Mouse (Mus musculus) intestine, postnatal 0 days (tissue): ENCODE data around the gene Mrpl21. TPM values are rescaled to one million over a fixed set of nuclear protein-coding genes. Genes with fewer than 3 reads are reported as not detected.

Experiments used
- ATAC-seq: fragments of 200-750 bp; cut with Nextera tagmentation; 2 replicates; pipeline ENCODE4 v1.8.0; 2017; ENCODE audit warnings: mild to moderate bottlenecking, moderate TSS enrichment, moderate library complexity
- H3K27ac ChIP-seq: fragments of 300-500 bp; sonication (generic); 2 replicates; pipeline ENCODE4 v1.5.1; 2014; ENCODE audit warnings: mild to moderate bottlenecking, low read depth, low read length, moderate library complexity
- H3K27me3 ChIP-seq: fragments of 300-500 bp; sonication (generic); replicated peaks from 2 replicates; pipeline ENCODE4 v1.6.1; 2014; ENCODE audit warnings: low read length, mixed read lengths; ENCODE audit not compliant: control insufficient read depth, insufficient read depth
- H3K36me3 ChIP-seq: fragments of 300-500 bp; sonication (generic); 2 replicates; pipeline ENCODE4 v1.6.1; 2014; ENCODE audit warnings: mild to moderate bottlenecking, moderate library complexity; ENCODE audit not compliant: control insufficient read depth, insufficient read depth
- H3K4me1 ChIP-seq: fragments of 300-500 bp; sonication (generic); replicated peaks from 2 replicates; pipeline ENCODE4 v1.6.1; 2014; ENCODE audit warnings: antibody characterized with exemption, low read length, mixed read lengths; ENCODE audit not compliant: control insufficient read depth, insufficient read depth
- H3K4me2 ChIP-seq: fragments of 300-500 bp; sonication (generic); replicated peaks from 2 replicates; pipeline ENCODE4 v1.6.1; 2014; ENCODE audit warnings: low read depth, mild to moderate bottlenecking, moderate library complexity
- H3K4me3 ChIP-seq: fragments of 300-500 bp; sonication (generic); 2 replicates; pipeline ENCODE4 v1.5.1; 2014; ENCODE audit warnings: low read depth, low read length
- H3K9ac ChIP-seq: fragments of 300-500 bp; sonication (generic); 2 replicates; pipeline ENCODE4 v1.6.1; 2014; ENCODE audit warnings: mild to moderate bottlenecking, low read depth, low read length
- H3K9me3 ChIP-seq: fragments of 300-500 bp; sonication (generic); 2 replicates; pipeline ENCODE4 v1.6.1; 2016; ENCODE audit warnings: mixed run types; ENCODE audit not compliant: control insufficient read depth
- CTCF ChIP-seq: sonication (generic); IDR thresholded peaks from 2 replicates; pipeline ENCODE4 v1.5.1; 2016; ENCODE audit warnings: low read depth, mild to moderate bottlenecking, control low read depth, antibody characterized with exemption, moderate library complexity
- WGBS: fragments of 180-500 bp; shearing (Covaris S2); extraction: QIAGEN DNeasy Blood & Tissue Kit; methylation state at CpG from one replicate; pipeline ENCODE4 v1.1.7; 2014; 5-methylcytosine and 5-hydroxymethylcytosine counted together
- polyA plus RNA-seq: library from polyadenylated mRNA; unstranded; fragments of >200 nt; fragmentation: Nextera tagmentation; extraction: Ambion mirVana; gene quantifications from 2 replicates; pipeline ENCODE4 v1.2.1, GENCODE M21; 2015

Gene Mrpl21
- polyA plus RNA-seq, 1 experiment from 2014 or later: 75.1 TPM

GRCm38 (mm10) chr19:3292028-3292427, 9.3 kb downstream of the Mrpl21 start:
- peak; percentile 93 for TF ChIP-seq CTCF
- no peak overlapping the region for H3K4me3 ChIP-seq
- WGBS: 73% methylated on average over 2 of the region's 2 CpGs
- ATAC-seq: peak; percentile 23; the same call in 1 of the 2 replicates
- peaks cover 6% of the 10 kb centered on the region; the same call in 1 of the 2 replicates for H3K4me1 ChIP-seq
- H3K9me3 ChIP-seq: no peaks in the 10 kb centered on the region
- no peak overlapping the region for H3K27ac ChIP-seq
- no peak overlapping the region for H3K9ac ChIP-seq
- peaks cover 37% of the 10 kb centered on the region for H3K36me3 ChIP-seq
- H3K27me3 ChIP-seq: no peaks in the 10 kb centered on the region
- no peak overlapping the region for H3K4me2 ChIP-seq

GRCm38 (mm10) chr19:3292993-3293392, 10.3 kb downstream of the Mrpl21 start:
- Histone ChIP-seq H3K4me3 (no peak overlapping the region), H3K9ac (no peak overlapping the region), H3K27ac (no peak overlapping the region), H3K4me1 (peaks cover 10% of the 10 kb centered on the region; the same call in 1 of the 2 replicates), H3K4me2 (no peak overlapping the region), H3K27me3 (no peaks in the 10 kb centered on the region), H3K36me3 (peaks cover 28% of the 10 kb centered on the region), H3K9me3 (no peaks in the 10 kb centered on the region)
- TF ChIP-seq CTCF: no peak
- no peak for ATAC-seq
- WGBS: 91% methylated on average over 1 of the region's 1 CpGs

- H3K4me2 ChIP-seq: peak overlapping the region; percentile 33
- 39% methylated on average over 6 of the region's 6 CpGs for WGBS
- H3K4me3 ChIP-seq: no peak overlapping the region
- no peaks in the 10 kb centered on the region for H3K9me3 ChIP-seq
- no peak overlapping the region for H3K9ac ChIP-seq
- H3K36me3 ChIP-seq: peaks cover 11% of the 10 kb centered on the region
- no peaks in the 10 kb centered on the region for H3K27me3 ChIP-seq
- ATAC-seq: peak; percentile 71
- H3K27ac ChIP-seq: peak overlapping the region; percentile 64
- peaks cover 10% of the 10 kb centered on the region; the same call in 1 of the 2 replicates for H3K4me1 ChIP-seq
- TF ChIP-seq CTCF: no peak
Observed at GRCm38 (mm10) chr19:3295245-3295644, 12.5 kb downstream of the Mrpl21 start.

- ATAC-seq: peak; percentile 53
- H3K4me3 ChIP-seq: no peak overlapping the region
- no peak overlapping the region for H3K9ac ChIP-seq
- H3K9me3 ChIP-seq: no peaks in the 10 kb centered on the region
- no peaks in the 10 kb centered on the region for H3K27me3 ChIP-seq
- no peak for TF ChIP-seq CTCF
- peak overlapping the region; percentile 3; the same call in 1 of the 2 replicates for H3K4me2 ChIP-seq
- peaks cover 10% of the 10 kb centered on the region; the same call in 1 of the 2 replicates for H3K4me1 ChIP-seq
- no peaks in the 10 kb centered on the region for H3K36me3 ChIP-seq
- peak overlapping the region; percentile 68 for H3K27ac ChIP-seq
Observed at GRCm38 (mm10) chr19:3297034-3297433, 14.3 kb downstream of the Mrpl21 start.

DNA sequence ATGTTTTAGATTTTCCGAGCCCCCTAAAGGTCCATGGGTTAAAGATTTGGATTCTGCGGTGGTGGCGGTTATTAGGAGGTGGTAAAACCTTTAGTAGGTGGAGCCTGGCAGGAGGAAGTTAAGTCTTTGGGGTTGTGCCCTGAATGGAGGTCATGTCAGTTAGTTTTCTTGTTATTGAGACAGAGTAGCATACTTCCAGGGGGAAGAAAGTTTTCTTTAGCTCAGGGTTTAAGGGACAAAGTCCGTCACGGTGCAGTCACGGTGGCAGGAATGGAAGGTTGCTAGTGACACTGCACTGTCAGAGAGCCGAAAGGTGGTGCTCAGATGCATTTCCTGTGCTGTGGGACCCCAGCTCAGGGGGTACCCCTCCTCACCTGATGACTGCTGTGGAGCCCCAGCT, 15.1 kb downstream of the Mrpl21 start:
- Histone ChIP-seq H3K4me2 (peak overlapping the region; percentile 3), H3K27ac (peak overlapping the region; percentile 68), H3K4me3 (no peak overlapping the region), H3K4me1 (peaks cover 10% of the 10 kb centered on the region; the same call in 1 of the 2 replicates), H3K9me3 (no peaks in the 10 kb centered on the region), H3K27me3 (no peaks in the 10 kb centered on the region), H3K36me3 (no peaks in the 10 kb centered on the region), H3K9ac (no peak overlapping the region)
- no peak for TF ChIP-seq CTCF
- 48% methylated on average over 7 of the region's 7 CpGs for WGBS
- ATAC-seq: peak; percentile 86

DNA sequence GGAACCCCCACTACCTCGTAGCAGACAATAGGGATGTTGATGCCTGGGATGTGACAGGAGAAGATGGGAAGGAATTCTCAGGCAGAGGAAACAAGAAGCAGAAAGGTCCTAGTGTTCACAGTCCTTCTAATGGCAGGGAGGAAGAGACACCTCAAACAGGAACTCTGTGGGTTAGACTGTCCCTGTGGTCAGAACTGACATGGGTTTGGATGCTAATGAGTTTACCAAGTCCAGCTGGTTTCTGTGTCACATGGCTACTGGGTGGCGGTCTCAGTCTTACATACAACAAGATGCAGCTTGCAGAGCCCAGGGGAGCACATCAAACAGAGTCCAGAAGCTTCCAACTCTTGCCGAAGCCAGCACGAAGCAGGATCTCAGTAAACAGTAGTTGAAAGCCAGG, 21.3 kb downstream of the Mrpl21 start:
- no peak overlapping the region for H3K4me3 ChIP-seq
- H3K27ac ChIP-seq: no peak overlapping the region
- H3K9ac ChIP-seq: no peak overlapping the region
- H3K4me1 ChIP-seq: no peaks in the 10 kb centered on the region
- no peak for TF ChIP-seq CTCF
- no peak overlapping the region for H3K4me2 ChIP-seq
- H3K27me3 ChIP-seq: no peaks in the 10 kb centered on the region
- no peaks in the 10 kb centered on the region for H3K36me3 ChIP-seq
- no peak for ATAC-seq
- H3K9me3 ChIP-seq: no peaks in the 10 kb centered on the region
- WGBS: 69% methylated on average over 4 of the region's 4 CpGs
